Mouse (Mus musculus) hindbrain, embryonic 11.5 days (tissue): Measurements from ENCODE around the gene Neurl4. TPM values are rescaled to one million over a fixed set of nuclear protein-coding genes. Genes with fewer than 3 reads are reported as not detected.
A peak's percentile ranks its signal among the peaks of the same experiment; 100 is the strongest.

Experiments
- ATAC-seq: fragments of 200-750 bp; cut with Nextera tagmentation; 2 replicates; pipeline ENCODE4 v1.8.0; 2017; ENCODE audit warnings: mild to moderate bottlenecking, moderate TSS enrichment, moderate library complexity; ENCODE audit not compliant: low FRiP score
- DNase-seq: peaks from one replicate; pipeline ENCODE4 v3.0.0-alpha.2; 2015; ENCODE audit warnings: low spot score
- H3K27ac ChIP-seq: fragments of 300-500 bp; sonication (generic); 2 replicates; pipeline ENCODE4 v1.5.1; 2014; ENCODE audit warnings: mild to moderate bottlenecking, low read depth, low read length
- H3K27me3 ChIP-seq: fragments of 300-500 bp; sonication (generic); 2 replicates; pipeline ENCODE4 v1.6.1; 2014; ENCODE audit warnings: mild to moderate bottlenecking, low read length, moderate library complexity, mixed read lengths; ENCODE audit not compliant: control insufficient read depth, insufficient read depth
- H3K36me3 ChIP-seq: fragments of 300-500 bp; sonication (generic); 2 replicates; pipeline ENCODE4 v1.6.1; 2014; ENCODE audit warnings: mild to moderate bottlenecking, low read length, moderate library complexity, mixed read lengths; ENCODE audit not compliant: control insufficient read depth, insufficient read depth
- H3K4me1 ChIP-seq: fragments of 300-500 bp; sonication (generic); replicated peaks from 2 replicates; pipeline ENCODE4 v1.6.1; 2014; ENCODE audit warnings: low read length, mixed read lengths; ENCODE audit not compliant: control insufficient read depth, insufficient read depth
- H3K4me2 ChIP-seq: fragments of 300-500 bp; sonication (generic); replicated peaks from 2 replicates; pipeline ENCODE4 v1.6.1; 2014; ENCODE audit warnings: mild to moderate bottlenecking, low read depth, low read length
- H3K4me3 ChIP-seq: fragments of 300-500 bp; sonication (generic); 2 replicates; pipeline ENCODE4 v1.5.1; 2014; ENCODE audit warnings: low read depth, low read length
- H3K9ac ChIP-seq: fragments of 300-500 bp; sonication (generic); 2 replicates; pipeline ENCODE4 v1.6.1; 2014; ENCODE audit warnings: low read depth, low read length
- H3K9me3 ChIP-seq: fragments of 300-500 bp; sonication (generic); 2 replicates; pipeline ENCODE4 v1.6.1; 2016; ENCODE audit warnings: low read length; ENCODE audit not compliant: control insufficient read depth
- WGBS: fragments of 180-500 bp; shearing (Covaris S2); extraction: QIAGEN DNeasy Blood & Tissue Kit; methylation state at CpG from one replicate; pipeline ENCODE4 v1.1.7; 2014; 5-methylcytosine and 5-hydroxymethylcytosine counted together
- polyA plus RNA-seq: library from polyadenylated mRNA; unstranded; fragments of >200 nt; fragmentation: Nextera tagmentation; extraction: Ambion mirVana; gene quantifications from 2 replicates; pipeline ENCODE4 v1.2.1, GENCODE M21; 2014

Gene Neurl4
- polyA plus RNA-seq, 1 experiment from 2014 or later, result 20.6 TPM

DNA sequence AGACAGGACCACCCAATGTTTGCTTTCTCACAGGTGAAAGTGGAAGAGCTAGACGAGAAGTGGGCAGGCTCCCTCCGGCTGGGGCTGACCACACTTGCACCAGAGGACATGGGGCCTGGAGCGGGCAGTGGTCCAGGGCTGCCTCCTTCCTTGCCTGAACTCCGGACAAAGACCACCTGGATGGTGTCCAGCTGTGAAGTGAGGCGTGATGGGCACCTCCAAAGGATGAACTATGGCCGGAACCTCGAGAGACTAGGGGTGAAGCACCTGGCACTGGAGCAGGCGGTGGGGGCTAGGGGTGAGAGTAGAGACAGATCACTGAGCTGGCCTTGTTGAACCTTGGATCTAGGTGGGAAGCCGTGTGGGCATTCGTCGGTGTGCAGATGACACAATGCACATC lies 7.8 kb downstream of the Neurl4 start:
- 96% methylated on average over 11 of the region's 11 CpGs for WGBS
- Histone ChIP-seq H3K27ac (no peak overlapping the region), H3K36me3 (peaks cover 40% of the 10 kb centered on the region), H3K27me3 (no peaks in the 10 kb centered on the region), H3K9me3 (no peaks in the 10 kb centered on the region), H3K4me3 (no peak overlapping the region), H3K4me2 (no peak overlapping the region), H3K4me1 (0 out of 2 replicates have a peak, but pooled peaks cover 3% of the 10 kb centered on the region), H3K9ac (no peak overlapping the region)
- no peak for DNase-seq
- ATAC-seq, result no peak

DNA sequence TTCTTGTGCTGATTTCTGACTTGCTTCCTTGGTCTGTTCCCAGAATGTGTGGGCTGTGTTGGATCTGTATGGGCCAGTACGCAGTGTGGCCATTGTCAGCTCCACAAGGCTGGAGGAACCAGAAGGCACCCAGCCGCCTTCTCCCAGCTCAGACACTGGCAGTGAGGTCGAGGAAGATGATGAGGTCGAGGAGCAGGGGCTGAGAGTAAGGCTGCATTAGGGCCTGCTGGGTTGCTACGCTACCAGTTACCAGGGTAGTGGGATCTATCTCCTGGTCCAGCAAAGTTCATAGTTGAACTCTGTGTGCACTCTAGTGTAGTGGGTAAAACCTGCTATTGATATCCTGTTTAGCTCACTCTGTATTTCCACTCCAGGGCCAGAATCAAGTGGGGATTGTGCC lies 8.3 kb downstream of the Neurl4 start:
- Histone ChIP-seq H3K27ac (no peak overlapping the region), H3K4me1 (0 out of 2 replicates have a peak, but pooled peaks cover 3% of the 10 kb centered on the region), H3K27me3 (no peaks in the 10 kb centered on the region), H3K9me3 (no peaks in the 10 kb centered on the region), H3K4me3 (no peak overlapping the region), H3K4me2 (no peak overlapping the region), H3K36me3 (peaks cover 40% of the 10 kb centered on the region), H3K9ac (no peak overlapping the region)
- DNase-seq, result no peak
- ATAC-seq, result no peak
- WGBS, result 86% methylated on average over 5 of the region's 5 CpGs

DNA sequence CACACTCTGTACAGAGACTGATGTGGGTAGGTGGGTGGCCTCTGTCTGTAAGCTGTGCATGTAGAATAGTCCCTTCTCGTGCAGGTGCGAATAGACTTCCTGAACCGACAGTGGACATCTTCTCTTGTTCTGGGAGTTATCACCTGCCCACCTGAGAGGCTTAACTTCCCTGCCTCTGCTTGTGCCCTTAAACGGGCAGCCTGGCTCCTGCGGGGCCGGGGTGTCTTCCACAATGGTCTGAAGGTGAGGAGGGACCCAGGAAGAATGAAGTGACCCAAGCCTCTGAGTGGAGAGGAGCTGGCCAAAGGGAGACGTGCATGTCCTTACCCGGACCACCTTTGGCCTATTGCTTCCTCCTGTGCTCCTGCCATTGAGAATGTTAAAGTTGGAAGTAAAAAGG lies 9.3 kb downstream of the Neurl4 start:
- Histone ChIP-seq H3K4me2 (no peak overlapping the region), H3K9me3 (no peaks in the 10 kb centered on the region), H3K27me3 (no peaks in the 10 kb centered on the region), H3K4me1 (peaks cover 10% of the 10 kb centered on the region; the same call in 1 of the 2 replicates), H3K4me3 (no peak overlapping the region), H3K27ac (no peak overlapping the region), H3K36me3 (peaks cover 36% of the 10 kb centered on the region), H3K9ac (no peak overlapping the region)
- WGBS, result 95% methylated on average over 8 of the region's 8 CpGs
- ATAC-seq, result no peak
- DNase-seq, result no peak

DNA sequence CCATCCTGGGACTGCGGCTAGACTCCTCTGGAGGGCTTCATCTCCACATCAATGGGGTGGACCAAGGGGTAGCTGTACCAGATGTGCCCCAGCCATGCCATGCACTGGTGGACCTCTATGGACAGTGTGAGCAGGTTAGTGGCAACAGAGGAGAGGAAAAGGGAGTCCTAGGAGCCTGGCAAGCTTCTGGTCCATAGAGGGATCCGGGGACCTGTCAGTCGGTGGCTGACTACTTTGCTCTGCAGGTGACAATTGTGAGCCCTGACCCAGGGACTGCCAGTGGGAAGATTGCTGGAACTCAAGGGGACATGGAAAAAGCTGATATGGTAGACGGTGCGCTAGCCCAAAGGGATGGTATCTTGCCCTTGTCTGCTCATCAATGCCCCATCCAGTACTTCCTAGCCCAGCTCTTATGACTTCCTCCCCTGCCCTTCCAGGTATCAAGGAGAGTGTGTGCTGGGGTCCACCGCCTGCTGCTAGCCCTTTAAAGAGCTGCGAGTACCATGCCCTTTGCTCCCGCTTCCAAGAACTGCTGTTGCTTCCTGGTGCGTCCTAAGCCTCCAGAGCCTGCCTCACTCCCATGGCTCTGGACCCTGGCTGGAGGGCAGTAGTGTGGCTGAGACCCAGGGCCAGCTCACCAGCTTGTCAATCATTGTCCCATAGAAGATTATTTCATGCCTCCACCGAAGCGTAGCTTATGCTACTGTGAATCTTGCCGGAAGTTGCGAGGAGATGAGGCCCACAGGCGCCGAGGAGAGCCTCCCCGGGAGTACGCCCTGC lies 10.1 kb downstream of the Neurl4 start:
- Histone ChIP-seq H3K27me3 (no peaks in the 10 kb centered on the region), H3K4me1 (peaks cover 11% of the 10 kb centered on the region), H3K27ac (no peak overlapping the region), H3K36me3 (peaks cover 34% of the 10 kb centered on the region), H3K4me3 (no peak overlapping the region), H3K9ac (no peak overlapping the region), H3K4me2 (no peak overlapping the region), H3K9me3 (no peaks in the 10 kb centered on the region)
- DNase-seq, result no peak
- WGBS, result 91% methylated on average over 17 of the region's 17 CpGs
- no peak for ATAC-seq

DNA sequence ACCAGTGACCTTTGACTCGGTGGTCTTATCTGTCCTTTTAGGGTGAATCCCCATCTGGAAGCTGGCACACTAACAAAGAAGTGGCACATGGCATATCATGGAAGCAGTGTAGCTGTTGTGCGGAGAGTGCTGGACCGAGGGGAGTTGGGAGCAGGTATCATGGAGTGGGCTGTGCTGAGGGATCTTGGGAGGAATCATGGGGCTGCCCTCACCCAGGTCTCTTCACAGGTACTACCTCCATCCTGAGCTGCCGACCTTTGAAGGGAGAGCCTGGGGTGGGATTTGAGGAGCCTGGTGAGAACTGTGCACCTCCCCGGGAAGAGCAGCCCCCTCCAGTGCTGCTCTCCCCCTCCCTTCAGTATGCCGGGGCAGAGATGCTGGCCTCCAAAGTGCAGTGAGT lies 10.8 kb downstream of the Neurl4 start:
- Histone ChIP-seq H3K9me3 (no peaks in the 10 kb centered on the region), H3K27ac (no peak overlapping the region), H3K27me3 (no peaks in the 10 kb centered on the region), H3K4me2 (no peak overlapping the region), H3K36me3 (peaks cover 35% of the 10 kb centered on the region), H3K4me3 (no peak overlapping the region), H3K4me1 (peaks cover 11% of the 10 kb centered on the region), H3K9ac (no peak overlapping the region)
- ATAC-seq, result no peak
- DNase-seq, result no peak
- 92% methylated on average over 6 of the region's 6 CpGs for WGBS

DNA sequence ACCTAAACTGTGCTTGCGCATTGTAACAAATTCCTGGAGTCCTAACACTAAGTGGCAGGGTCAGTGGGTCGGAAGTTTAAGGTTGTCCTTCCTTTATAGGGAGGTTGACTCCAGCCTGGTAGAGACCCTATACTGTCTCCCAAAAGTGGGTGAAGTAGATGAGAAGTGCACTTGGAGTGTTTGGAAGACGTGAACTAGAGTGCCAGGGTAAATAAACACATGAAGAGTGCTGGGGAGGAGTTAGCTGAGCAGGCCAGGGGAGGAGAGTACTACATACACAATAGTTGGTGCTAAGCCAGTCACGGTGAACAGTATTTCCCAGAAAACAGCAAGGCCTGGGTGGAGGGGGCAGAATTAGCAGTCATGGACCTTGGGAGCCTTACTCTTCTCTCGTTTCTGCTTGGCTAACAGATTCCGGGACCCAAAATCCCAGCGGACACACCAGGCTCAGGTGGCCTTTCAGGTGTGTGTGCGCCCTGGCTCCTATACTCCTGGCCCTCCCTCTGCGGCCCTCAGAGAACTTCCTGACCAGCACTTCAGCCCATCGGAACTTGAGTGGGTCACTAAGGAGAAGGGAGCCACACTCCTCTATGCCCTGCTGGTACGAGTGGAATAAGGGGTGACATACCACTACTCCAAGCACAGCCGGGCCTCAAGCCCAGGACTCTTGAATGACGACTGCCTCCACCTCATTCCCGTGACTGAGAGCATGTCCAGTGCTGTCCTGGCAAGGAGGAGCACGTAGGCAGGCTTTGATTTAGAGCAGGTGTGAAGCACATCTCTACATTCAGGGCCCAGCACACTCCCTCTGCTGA lies 12.1 kb downstream of the Neurl4 start:
- WGBS, result 78% methylated on average over 15 of the region's 15 CpGs
- no peaks in the 10 kb centered on the region for H3K9me3 ChIP-seq
- 0 out of 2 replicates have a peak overlapping the region, but pooled peaks have one; percentile 36 for H3K27ac ChIP-seq
- no peak for DNase-seq
- peak overlapping the region; percentile 91 for H3K4me3 ChIP-seq
- H3K4me2 ChIP-seq, result peak overlapping the region; percentile 92
- H3K4me1 ChIP-seq, result peaks cover 11% of the 10 kb centered on the region
- H3K9ac ChIP-seq, result peak overlapping the region; percentile 94
- no peak for ATAC-seq
- H3K27me3 ChIP-seq, result no peaks in the 10 kb centered on the region
- H3K36me3 ChIP-seq, result peaks cover 37% of the 10 kb centered on the region

DNA sequence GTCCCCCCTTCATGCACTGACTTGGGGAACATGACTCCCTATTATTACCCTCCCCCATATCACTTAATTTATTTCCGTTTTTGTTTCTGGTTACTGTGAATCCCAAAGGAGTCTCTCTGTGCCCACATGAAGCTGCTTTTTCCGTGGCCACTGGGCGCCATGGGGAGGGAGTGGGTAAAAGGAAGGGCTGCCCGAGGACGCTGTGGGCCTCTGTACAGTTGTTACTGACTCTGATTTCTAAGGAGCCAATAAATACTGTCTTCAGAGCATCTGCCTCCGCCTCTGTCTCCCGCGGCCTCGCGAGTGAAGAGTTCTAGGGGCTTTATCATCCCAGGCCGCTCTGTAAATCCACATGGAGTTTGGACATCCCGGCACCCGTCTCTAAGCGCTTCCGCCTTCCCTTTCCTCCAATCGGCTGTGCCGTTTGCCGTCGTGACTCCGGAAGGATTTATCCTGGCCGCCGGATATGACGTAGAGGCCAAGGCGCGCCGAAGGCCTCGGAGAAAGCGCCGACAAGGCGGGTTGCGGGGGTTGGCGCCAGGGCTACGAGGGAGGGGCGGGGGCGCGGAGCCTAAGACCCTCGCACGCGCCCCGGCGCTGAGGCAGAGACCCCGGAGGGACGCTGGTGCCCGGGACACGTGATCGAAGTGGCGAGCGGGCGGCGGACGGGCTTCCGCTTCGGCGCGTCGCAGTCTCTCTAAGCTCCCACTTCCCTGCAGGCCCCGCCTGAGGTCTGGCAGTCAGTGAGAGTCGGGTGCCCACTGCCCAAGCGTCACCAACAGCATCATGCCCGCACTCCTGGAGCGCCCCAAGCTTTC lies 12.9 kb downstream of the Neurl4 start, which contains the start of gene Gps2:
Gps2 (plus strand) TSS at position 335 of the 818 bp plus-strand sequence.
- DNase-seq, result peak; percentile 96
- H3K4me1 ChIP-seq, result peaks cover 11% of the 10 kb centered on the region
- peak within 1 kb of the TSS; percentile 91 for H3K4me3 ChIP-seq
- peak within 1 kb of the TSS; percentile 84 for H3K27ac ChIP-seq
- peak within 1 kb of the TSS; percentile 92 for H3K4me2 ChIP-seq
- WGBS, result 4% methylated on average over 56 of the region's 61 CpGs
- peaks cover 35% of the 10 kb centered on the region for H3K36me3 ChIP-seq
- no peaks in the 10 kb centered on the region for H3K9me3 ChIP-seq
- H3K27me3 ChIP-seq, result no peaks in the 10 kb centered on the region
- peak; percentile 90 for ATAC-seq
- H3K9ac ChIP-seq, result peak within 1 kb of the TSS; percentile 94

DNA sequence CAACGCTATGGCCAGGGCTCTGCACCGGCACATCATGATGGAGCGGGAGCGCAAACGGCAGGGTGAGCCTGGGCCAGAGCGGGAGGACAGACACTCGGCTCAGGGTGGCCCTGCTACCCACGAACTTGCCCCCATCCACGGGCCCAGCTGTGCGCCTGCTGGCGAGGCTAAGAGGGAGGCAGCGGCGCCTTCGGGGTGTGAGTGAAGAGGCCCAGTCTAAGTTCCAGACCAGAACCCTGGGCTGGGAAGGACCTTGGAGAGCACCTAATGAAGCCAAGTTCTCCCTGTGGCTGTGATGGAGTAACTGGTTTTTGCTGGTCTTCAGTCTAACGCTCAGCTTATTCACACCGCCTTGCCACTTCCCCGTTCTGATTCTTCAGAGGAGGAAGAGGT lies 13.5 kb downstream of the Neurl4 start:
- peaks cover 35% of the 10 kb centered on the region for H3K36me3 ChIP-seq
- H3K4me1 ChIP-seq, result peaks cover 13% of the 10 kb centered on the region
- no peaks in the 10 kb centered on the region for H3K9me3 ChIP-seq
- 1% methylated on average over 17 of the region's 17 CpGs for WGBS
- no peaks in the 10 kb centered on the region for H3K27me3 ChIP-seq
- peak overlapping the region; percentile 94 for H3K9ac ChIP-seq
- peak overlapping the region; percentile 91 for H3K4me3 ChIP-seq
- H3K27ac ChIP-seq, result peak overlapping the region; percentile 84
- ATAC-seq (no peak), DNase-seq (no peak)
- H3K4me2 ChIP-seq, result peak overlapping the region; percentile 92
